Comparison of ENCODE assay signal across 8 mouse cellular contexts in the genomic region with DNA sequence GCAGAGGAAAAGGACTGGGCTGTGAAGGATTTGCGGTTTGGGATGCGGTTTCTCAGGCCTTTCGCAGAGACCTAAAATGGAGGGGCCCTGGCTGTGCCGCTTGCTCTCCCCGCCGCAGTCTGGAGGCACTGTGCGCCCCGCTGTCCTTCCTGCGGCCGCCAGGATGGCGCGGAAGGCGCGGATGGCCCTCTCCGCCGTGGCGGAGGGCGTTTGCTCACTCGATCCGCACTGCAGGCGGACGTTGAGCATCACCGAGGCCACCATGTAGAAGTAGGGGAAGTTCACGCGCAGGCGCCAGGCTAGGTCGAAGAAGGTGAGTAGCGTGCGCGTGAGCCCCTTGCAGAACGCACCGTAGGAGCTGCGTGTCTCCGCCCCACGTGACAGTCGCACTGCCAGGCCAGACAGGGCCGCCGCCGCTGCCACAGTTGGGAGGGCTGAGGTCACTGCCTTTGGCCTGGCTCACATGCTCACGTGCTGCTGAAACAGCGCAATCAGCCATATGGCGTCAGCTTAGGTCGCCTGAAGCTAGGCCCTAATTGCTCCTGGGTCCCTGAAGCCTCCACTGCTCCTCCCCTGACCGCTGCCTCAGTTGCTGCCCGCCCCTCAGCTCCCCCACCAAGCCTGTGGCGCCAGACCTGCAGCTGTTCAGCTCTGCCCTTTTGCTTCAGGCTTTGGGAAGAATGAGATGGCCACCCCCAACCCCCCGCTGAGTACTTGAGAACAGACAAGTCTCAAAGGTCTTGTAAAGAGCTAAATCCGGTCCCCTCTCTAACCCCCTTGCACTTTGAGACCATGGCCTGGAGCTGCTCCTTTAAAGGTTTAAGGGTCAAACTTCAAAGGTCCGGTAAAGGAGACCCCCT. TPM values are rescaled to one million over a fixed set of nuclear protein-coding genes. Genes with fewer than 3 reads are reported as not detected.
DNase-seq lines count a peak whose midpoint lies in the region; ATAC-seq and TF ChIP-seq lines count a peak whose summit lies in the region.

No protein-coding gene starts in this region.

- H3K4me1 ChIP-seq in forebrain, embryonic 14.5 days (ENCODE audit: control insufficient read depth, insufficient read depth, low read length): no peaks in the 10 kb centered on the region
- no peaks in the 10 kb centered on the region for H3K4me1 ChIP-seq in liver, embryonic 14.5 days (replicated peaks; ENCODE audit: control insufficient read depth in 2 of 2, insufficient read depth in 2 of 2, low read length in 1 of 2)
- H3K4me1 ChIP-seq in neural tube, embryonic 15.5 days: peaks cover 3% of the 10 kb centered on the region; the same call in 1 of the 2 replicates

- peak overlapping the region; percentile 26 for H3K4me3 ChIP-seq in forebrain, embryonic 14.5 days (ENCODE audit: low read depth, low read length)
- no peak overlapping the region for H3K4me3 ChIP-seq in liver, embryonic 14.5 days (ENCODE audit: insufficient read depth in 1 of 2, low read depth in 2 of 2, low read length in 2 of 2)
- peak overlapping the region; percentile 38 for H3K4me3 ChIP-seq in neural tube, embryonic 15.5 days (replicated peaks)

- peak; percentile 0 to 8 for DNase-seq in urinary bladder, postnatal 36 days (ENCODE audit: low spot score in 2 of 2)
- DNase-seq in urinary bladder, postnatal 10 days (ENCODE audit: low spot score): no peak
- DNase-seq in forebrain, embryonic 14.5 days (ENCODE audit: low spot score): peak; percentile 40
- DNase-seq in heart, postnatal 25 days (ENCODE audit: low spot score): peak; percentile 5
- peak; percentile 32 to 57 for DNase-seq in kidney, postnatal 4 days
- no peak for DNase-seq in liver, embryonic 14.5 days (ENCODE audit: low read depth in 3 of 3, low spot score in 3 of 3)
- no peak for DNase-seq in spleen, adult 12 weeks (ENCODE audit: low spot score)

- H3K27ac ChIP-seq in forebrain, embryonic 14.5 days (ENCODE audit: low read depth, low read length): no peak overlapping the region
- H3K27ac ChIP-seq in liver, embryonic 14.5 days: no peak overlapping the region
- 0 out of 2 replicates have a peak overlapping the region, but pooled peaks have one; percentile 45 for H3K27ac ChIP-seq in neural tube, embryonic 15.5 days (replicated peaks)

- no peak for TF ChIP-seq CTCF in liver, embryonic 14.5 days (IDR thresholded peaks at IDR 0.05; ENCODE audit: low read depth)

- intact Hi-C loops in heart, postnatal 25 days (cut with DNase I): no loop called here

- no peaks in the 10 kb centered on the region for H3K27me3 ChIP-seq in forebrain, embryonic 14.5 days (replicated peaks; ENCODE audit: control insufficient read depth, insufficient read depth, low read length)
- no peaks in the 10 kb centered on the region for H3K27me3 ChIP-seq in liver, embryonic 14.5 days (ENCODE audit: control insufficient read depth, insufficient read depth, low read length)
- H3K27me3 ChIP-seq in neural tube, embryonic 15.5 days (replicated peaks): no peaks in the 10 kb centered on the region

- TF ChIP-seq EP300 in liver, embryonic 14.5 days (IDR thresholded peaks at IDR 0.05; ENCODE audit: low read depth): no peak

- H3K9ac ChIP-seq in forebrain, embryonic 14.5 days (ENCODE audit: low read length): peak overlapping the region; percentile 47
- no peak overlapping the region for H3K9ac ChIP-seq in liver, embryonic 14.5 days (replicated peaks)
- peak overlapping the region; percentile 46 for H3K9ac ChIP-seq in neural tube, embryonic 15.5 days (replicated peaks)

- no peaks in the 10 kb centered on the region for H3K9me3 ChIP-seq in forebrain, embryonic 14.5 days (replicated peaks; ENCODE audit: control insufficient read depth, low read length)
- H3K9me3 ChIP-seq in liver, embryonic 14.5 days (ENCODE audit: control insufficient read depth, low read length): no peaks in the 10 kb centered on the region
- no peaks in the 10 kb centered on the region for H3K9me3 ChIP-seq in neural tube, embryonic 15.5 days (replicated peaks)

- no peaks in the 10 kb centered on the region for H3K36me3 ChIP-seq in forebrain, embryonic 14.5 days (ENCODE audit: control insufficient read depth, insufficient read depth, low read length)
- H3K36me3 ChIP-seq in liver, embryonic 14.5 days (replicated peaks; ENCODE audit: control insufficient read depth, insufficient read depth, low read depth): no peaks in the 10 kb centered on the region
- no peaks in the 10 kb centered on the region for H3K36me3 ChIP-seq in neural tube, embryonic 15.5 days

- 32% methylated on average over 44 of the region's 49 CpGs for WGBS in forebrain, embryonic 14.5 days
- 17% methylated on average over 42 of the region's 49 CpGs for WGBS in liver, embryonic 14.5 days (ENCODE audit: insufficient replicate concordance)
- WGBS in neural tube, embryonic 15.5 days: 26% methylated on average over 49 of the region's 49 CpGs

- peak; percentile 91 for ATAC-seq in forebrain, embryonic 14.5 days
- ATAC-seq in liver, embryonic 14.5 days (ENCODE audit: insufficient read depth): no peak; the same call in 1 of the 2 replicates
- peak; percentile 96 for ATAC-seq in neural tube, embryonic 15.5 days (ENCODE audit: low FRiP score)

- peak overlapping the region; percentile 55 for H3K4me2 ChIP-seq in forebrain, embryonic 14.5 days (ENCODE audit: low read length)
- H3K4me2 ChIP-seq in liver, embryonic 14.5 days (ENCODE audit: low read depth): peak overlapping the region; percentile 2; the same call in 1 of the 2 replicates
- peak overlapping the region; percentile 62 for H3K4me2 ChIP-seq in neural tube, embryonic 15.5 days

RNA-seq across cellular contexts. Expression of a gene that starts 8.1 kb away (rescaled TPM):
- polyA plus RNA-seq in forebrain, embryonic 14.5 days (2014; fragmentation: Nextera tagmentation; extraction: Ambion mirVana): 0.24 and 0.25 TPM in 2 replicates
- not detected for total RNA-seq in heart, postnatal 25 days (2021)
- 0.03 and 0.06 TPM in 2 replicates for polyA plus RNA-seq in liver, embryonic 14.5 days (2012; rRNA removed)
- polyA plus RNA-seq in liver, embryonic 14.5 days (2014; fragmentation: Nextera tagmentation; extraction: Ambion mirVana): not detected in 2 replicates
- polyA plus RNA-seq in neural tube, embryonic 15.5 days (2015; fragmentation: Nextera tagmentation; extraction: Ambion mirVana): 0.20 and 0.24 TPM in 2 replicates

RNA-seq across cellular contexts. Expression of a gene that starts 41.1 kb away (rescaled TPM):
- polyA plus RNA-seq in forebrain, embryonic 14.5 days (2014; fragmentation: Nextera tagmentation; extraction: Ambion mirVana): not detected in 2 replicates
- total RNA-seq in heart, postnatal 25 days (2021): not detected
- polyA plus RNA-seq in liver, embryonic 14.5 days (2012; rRNA removed): not detected in 2 replicates
- polyA plus RNA-seq in liver, embryonic 14.5 days (2014; fragmentation: Nextera tagmentation; extraction: Ambion mirVana): not detected in 2 replicates
- not detected in 2 replicates for polyA plus RNA-seq in neural tube, embryonic 15.5 days (2015; fragmentation: Nextera tagmentation; extraction: Ambion mirVana)

RNA-seq across cellular contexts. Expression of a gene that starts 46.3 kb away (rescaled TPM):
- polyA plus RNA-seq in forebrain, embryonic 14.5 days (2014; fragmentation: Nextera tagmentation; extraction: Ambion mirVana): 115 and 145 TPM in 2 replicates
- 100 to 1,000 TPM in 1 of 2 experiments, 10 to 100 TPM in 1; 88.7 to 116 TPM for total RNA-seq in heart, postnatal 25 days (2021)
- polyA plus RNA-seq in liver, embryonic 14.5 days (2012; rRNA removed): 6.7 and 7.9 TPM in 2 replicates
- 4.2 and 4.3 TPM in 2 replicates for polyA plus RNA-seq in liver, embryonic 14.5 days (2014; fragmentation: Nextera tagmentation; extraction: Ambion mirVana)
- polyA plus RNA-seq in neural tube, embryonic 15.5 days (2015; fragmentation: Nextera tagmentation; extraction: Ambion mirVana): 177 and 219 TPM in 2 replicates

RNA-seq across cellular contexts. Expression of a gene that starts 59.6 kb away (rescaled TPM):
- not detected in 2 replicates for polyA plus RNA-seq in forebrain, embryonic 14.5 days (2014; fragmentation: Nextera tagmentation; extraction: Ambion mirVana)
- not detected for total RNA-seq in heart, postnatal 25 days (2021)
- polyA plus RNA-seq in liver, embryonic 14.5 days (2012; rRNA removed): 0.02 TPM in 1 of 2 replicates, not detected in the other
- not detected in 2 replicates for polyA plus RNA-seq in liver, embryonic 14.5 days (2014; fragmentation: Nextera tagmentation; extraction: Ambion mirVana)
- not detected in 2 replicates for polyA plus RNA-seq in neural tube, embryonic 15.5 days (2015; fragmentation: Nextera tagmentation; extraction: Ambion mirVana)

Comparison
In these comparisons a context has a peak if more than half of its experiments do, and no peak if none do; other contexts are left out.
1. DNase-seq: peak in urinary bladder, postnatal 36 days (2 of 2), forebrain, embryonic 14.5 days (single experiment), heart, postnatal 25 days (single experiment) and kidney, postnatal 4 days (2 of 2); none in urinary bladder, postnatal 10 days (single experiment), liver, embryonic 14.5 days (0 of 3) and spleen, adult 12 weeks (single experiment).
2. H3K4me2 ChIP-seq: peak in every context shown above with its lines; median percentile 62 in neural tube, embryonic 15.5 days; 55 in forebrain, embryonic 14.5 days; 2 in liver, embryonic 14.5 days.
3. H3K4me3 ChIP-seq: peak in forebrain, embryonic 14.5 days (single experiment) and neural tube, embryonic 15.5 days (single experiment); none in liver, embryonic 14.5 days (0 of 2).
4. RNA of a gene that starts 46.3 kb away (polyA plus RNA-seq): 177 to 219 TPM in neural tube, embryonic 15.5 days and 115 to 145 TPM in forebrain, embryonic 14.5 days; 4.2 to 7.9 TPM in liver, embryonic 14.5 days; every median in the first group is over 10 times any median in the second.